Mouse (Mus musculus): ENCODE results near the gene Tmem201. TPM values are rescaled to one million over a fixed set of nuclear protein-coding genes. Genes with fewer than 3 reads are reported as not detected.

The Tmem201 gene
- polyA plus RNA-seq, 1 experiment from 2014 or later = 3.0 TPM

DNA sequence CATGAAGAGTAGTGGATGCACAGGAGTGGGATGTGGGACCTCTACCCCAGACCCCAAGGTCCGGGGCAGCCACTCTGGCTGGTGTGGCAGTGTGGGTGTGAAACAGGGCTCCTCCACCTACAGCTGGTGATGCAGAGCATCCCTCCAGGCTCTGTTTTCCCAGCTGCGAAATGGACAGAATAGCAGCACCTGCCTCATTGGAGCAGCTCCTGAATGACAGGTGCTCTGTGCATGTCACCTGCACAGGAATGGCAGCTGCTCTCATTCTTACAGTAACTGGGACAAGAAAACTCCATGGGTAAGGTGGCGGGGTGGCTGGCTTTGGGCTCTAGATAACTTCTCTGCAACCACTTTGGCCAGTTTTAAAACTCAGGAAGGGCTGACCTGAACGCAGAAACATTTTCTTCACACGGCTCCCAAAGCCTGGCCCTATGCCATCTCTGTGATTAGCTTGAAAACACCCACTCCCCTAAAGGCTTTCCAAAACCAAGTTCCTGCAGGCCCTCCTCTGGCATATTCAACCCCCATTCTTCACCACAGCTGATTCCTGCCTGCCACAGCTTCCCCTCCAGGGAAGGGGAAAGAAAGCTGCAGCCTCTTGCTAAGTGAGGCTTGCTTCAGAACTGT, 2.1 kb downstream of the Tmem201 start:
- H3K27ac ChIP-seq = no peak overlapping the region
- no peaks in the 10 kb centered on the region; the same call in 1 of the 2 replicates for H3K79me2 ChIP-seq (ENCODE audit: inconsistent target)
- 71% methylated on average over 5 of the region's 5 CpGs for WGBS (ENCODE audit: missing documents)
- H3K36me3 ChIP-seq (ENCODE audit: inconsistent target) = no peaks in the 10 kb centered on the region
- H3K4me3 ChIP-seq (ENCODE audit: inconsistent target) = no peak overlapping the region

DNA sequence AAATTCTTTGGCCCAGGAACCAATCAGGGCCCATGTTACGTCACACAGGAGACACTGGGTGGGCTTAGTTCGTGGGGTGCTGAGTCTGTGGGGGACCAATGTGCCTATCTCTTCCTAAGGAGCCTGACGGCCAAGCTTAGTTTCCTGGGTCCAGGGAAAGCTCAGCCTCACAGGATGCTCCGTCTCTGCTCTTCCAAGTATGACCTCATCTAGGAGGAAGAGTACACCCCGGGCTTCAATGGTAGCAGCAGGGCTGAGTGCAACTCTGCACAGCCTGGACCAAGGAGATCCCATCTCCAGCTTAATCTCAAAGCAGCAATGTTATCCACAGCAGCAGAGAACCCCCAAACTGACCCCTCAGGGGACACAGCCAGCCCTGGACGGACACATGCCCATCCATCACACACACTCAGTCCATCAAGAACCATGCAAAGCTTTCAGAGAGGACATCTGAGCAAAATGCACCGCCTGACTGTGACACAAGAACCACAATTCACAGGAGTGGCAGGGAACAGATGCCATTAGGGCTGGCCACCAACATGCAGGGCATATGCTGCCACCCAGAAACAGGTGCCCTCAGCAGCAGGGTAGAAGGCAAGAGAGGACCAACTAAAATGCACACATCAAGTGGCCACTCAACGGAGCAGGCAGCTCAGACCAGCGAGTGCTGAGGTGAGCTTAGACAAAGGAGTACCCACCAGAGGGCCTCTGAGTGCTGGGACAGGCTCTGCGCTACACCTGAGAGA, 2.9 kb downstream of the Tmem201 start:
- H3K36me3 ChIP-seq (ENCODE audit: inconsistent target) = no peaks in the 10 kb centered on the region
- H3K79me2 ChIP-seq (ENCODE audit: inconsistent target) = no peaks in the 10 kb centered on the region; the same call in 1 of the 2 replicates
- WGBS (ENCODE audit: missing documents) = 87% methylated on average over 10 of the region's 10 CpGs
- no peak overlapping the region for H3K27ac ChIP-seq
- no peak overlapping the region for H3K4me3 ChIP-seq (ENCODE audit: inconsistent target)

DNA sequence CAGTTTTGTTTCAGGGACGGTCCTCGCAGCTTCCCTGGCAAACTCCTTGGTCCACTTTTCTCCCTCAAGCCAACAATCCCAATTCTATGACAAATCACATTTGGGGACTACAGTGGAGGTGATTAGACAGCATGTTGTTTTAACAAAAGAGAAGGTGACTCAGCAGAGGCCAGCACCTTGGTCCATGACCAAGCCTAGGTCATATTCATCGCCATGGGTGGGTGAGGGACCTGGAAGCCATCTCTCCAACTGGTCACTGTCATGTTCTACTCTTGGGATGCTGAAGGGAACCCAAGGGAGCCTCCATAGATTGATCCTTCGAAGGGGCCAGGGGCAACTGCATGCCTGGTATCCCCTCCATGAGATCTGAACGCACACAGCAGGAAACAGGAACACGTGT, 3.6 kb downstream of the Tmem201 start:
- Histone ChIP-seq H3K4me3 (ENCODE audit: inconsistent target) (no peak overlapping the region), H3K36me3 (ENCODE audit: inconsistent target) (no peaks in the 10 kb centered on the region), H3K79me2 (ENCODE audit: inconsistent target) (no peaks in the 10 kb centered on the region; the same call in 1 of the 2 replicates), H3K27ac (no peak overlapping the region)
- 88% methylated on average over 6 of the region's 6 CpGs for WGBS (ENCODE audit: missing documents)

DNA sequence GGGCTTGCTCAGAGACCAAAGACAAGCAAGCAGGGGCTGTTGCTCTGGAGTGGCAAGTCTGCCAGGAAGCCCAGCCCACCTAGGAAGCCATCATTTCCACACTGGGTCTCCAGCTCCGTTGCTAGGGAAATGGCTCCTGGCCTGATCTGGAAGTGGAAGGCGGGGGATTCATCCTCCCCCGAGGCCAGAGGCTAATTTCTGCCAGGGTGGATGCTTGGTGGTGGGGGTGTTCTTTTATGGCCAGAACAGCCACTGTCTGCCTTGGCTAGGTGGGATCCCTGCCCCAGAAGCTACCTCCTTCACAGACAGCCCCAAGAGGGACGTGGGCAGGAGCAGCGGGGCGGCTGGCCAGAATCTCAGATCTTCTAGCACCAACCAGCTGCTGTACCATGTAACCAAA, 4.1 kb downstream of the Tmem201 start:
- H3K36me3 ChIP-seq (ENCODE audit: inconsistent target) = no peaks in the 10 kb centered on the region
- H3K27ac ChIP-seq = no peak overlapping the region
- 84% methylated on average over 5 of the region's 6 CpGs for WGBS (ENCODE audit: missing documents)

DNA sequence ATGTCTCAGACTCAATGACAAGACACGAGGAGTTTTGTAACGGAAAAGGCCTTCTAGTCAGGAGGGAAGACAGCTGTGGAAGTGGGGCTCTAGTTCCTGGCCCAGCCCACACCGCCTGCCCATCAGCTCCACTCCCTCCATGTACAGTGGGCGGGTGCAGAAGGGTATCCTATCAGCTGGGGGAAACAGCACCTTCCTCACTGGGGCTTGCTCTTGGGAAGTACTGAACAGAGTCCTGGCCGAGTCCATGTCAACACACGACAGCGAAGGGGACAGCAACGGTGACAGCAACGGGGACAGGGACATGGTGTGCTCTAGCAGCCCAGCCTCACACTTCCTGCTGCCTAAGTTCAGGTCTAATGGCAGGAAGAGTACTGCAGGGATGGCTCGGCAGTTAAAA, 5.0 kb downstream of the Tmem201 start:
- WGBS (ENCODE audit: missing documents) = 49% methylated on average over 9 of the region's 10 CpGs
- H3K79me2 ChIP-seq (ENCODE audit: inconsistent target) = no peaks in the 10 kb centered on the region; the same call in 1 of the 2 replicates
- H3K36me3 ChIP-seq (ENCODE audit: inconsistent target) = no peaks in the 10 kb centered on the region
- H3K27ac ChIP-seq = no peak overlapping the region
- no peak overlapping the region for H3K4me3 ChIP-seq (ENCODE audit: inconsistent target)

More for the DNA sequence above, 4.1 kb downstream of the Tmem201 start:
- Histone ChIP-seq H3K79me2 (ENCODE audit: inconsistent target) (no peaks in the 10 kb centered on the region; the same call in 1 of the 2 replicates), H3K4me3 (ENCODE audit: inconsistent target) (no peak overlapping the region)

DNA sequence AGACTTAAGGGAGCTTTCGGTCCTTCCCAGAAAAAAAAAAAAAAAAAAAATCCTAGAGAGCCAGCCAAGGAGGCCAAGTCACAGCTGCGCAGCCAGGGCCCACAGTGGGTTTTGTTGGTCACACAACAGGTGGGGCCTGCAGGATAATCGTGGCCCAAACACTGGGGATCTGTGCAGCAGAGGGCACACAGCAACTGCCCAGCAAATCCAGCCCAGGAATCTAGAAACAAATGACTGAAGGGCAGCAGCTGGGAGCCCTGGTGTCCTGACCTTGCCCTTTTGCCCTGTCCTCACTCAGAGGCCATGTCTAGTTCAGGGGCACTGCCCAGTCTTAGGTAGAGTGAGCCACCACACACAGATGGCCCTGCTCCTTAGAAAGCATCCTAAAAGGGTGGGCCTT, 5.5 kb downstream of the Tmem201 start:
- Histone ChIP-seq H3K27ac (no peak overlapping the region), H3K4me3 (ENCODE audit: inconsistent target) (no peak overlapping the region), H3K36me3 (ENCODE audit: inconsistent target) (no peaks in the 10 kb centered on the region), H3K79me2 (ENCODE audit: inconsistent target) (no peaks in the 10 kb centered on the region; the same call in 1 of the 2 replicates)
- WGBS (ENCODE audit: missing documents) = 79% methylated on average over 3 of the region's 3 CpGs

DNA sequence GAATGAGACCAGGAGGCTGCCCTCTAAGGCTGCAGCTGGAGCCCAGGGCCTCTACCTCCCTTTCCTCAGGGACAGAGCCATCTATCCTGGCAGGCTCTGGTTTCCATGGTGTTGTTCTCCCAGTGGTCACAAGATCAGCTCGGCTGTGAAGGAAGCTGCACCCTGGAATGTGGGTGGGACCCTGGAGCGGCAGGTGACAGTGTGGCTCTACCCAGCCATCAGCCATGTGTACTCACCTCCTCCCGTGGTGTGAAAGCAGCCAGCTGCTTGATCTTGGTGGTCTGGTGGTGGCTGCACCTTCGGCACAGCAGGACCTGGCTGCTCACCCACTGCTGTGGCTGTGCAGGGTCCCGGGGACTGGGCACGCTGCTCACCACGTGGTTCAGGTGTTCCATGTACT, 7.0 kb downstream of the Tmem201 start:
- Histone ChIP-seq H3K36me3 (ENCODE audit: inconsistent target) (no peaks in the 10 kb centered on the region), H3K4me3 (ENCODE audit: inconsistent target) (no peak overlapping the region), H3K79me2 (ENCODE audit: inconsistent target) (no peaks in the 10 kb centered on the region), H3K27ac (no peak overlapping the region)
- 56% methylated on average over 7 of the region's 7 CpGs for WGBS (ENCODE audit: missing documents)

DNA sequence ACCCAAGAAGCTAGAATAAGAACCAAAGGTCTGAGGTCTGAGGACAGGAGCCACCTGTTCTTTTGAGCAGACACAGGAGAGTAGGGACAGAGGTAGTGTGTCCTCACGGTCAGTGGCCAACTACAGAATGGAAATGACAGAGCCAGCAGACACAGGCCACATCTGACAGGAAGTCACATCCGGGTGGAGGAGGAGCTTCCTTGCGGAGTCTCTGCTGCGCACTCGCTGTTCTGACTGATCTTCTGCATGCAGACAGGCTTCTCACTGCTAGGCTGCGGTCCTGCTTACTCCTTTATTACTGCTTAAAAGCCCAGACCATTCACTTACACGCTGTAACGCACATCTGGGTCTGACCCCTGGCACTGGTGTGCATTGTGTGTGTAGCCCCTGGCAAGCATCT, 9.0 kb downstream of the Tmem201 start:
- Histone ChIP-seq H3K4me3 (ENCODE audit: inconsistent target) (no peak overlapping the region), H3K27ac (no peak overlapping the region), H3K36me3 (ENCODE audit: inconsistent target) (no peaks in the 10 kb centered on the region), H3K79me2 (ENCODE audit: inconsistent target) (no peaks in the 10 kb centered on the region)
- WGBS (ENCODE audit: missing documents) = 82% methylated on average over 6 of the region's 8 CpGs

DNA sequence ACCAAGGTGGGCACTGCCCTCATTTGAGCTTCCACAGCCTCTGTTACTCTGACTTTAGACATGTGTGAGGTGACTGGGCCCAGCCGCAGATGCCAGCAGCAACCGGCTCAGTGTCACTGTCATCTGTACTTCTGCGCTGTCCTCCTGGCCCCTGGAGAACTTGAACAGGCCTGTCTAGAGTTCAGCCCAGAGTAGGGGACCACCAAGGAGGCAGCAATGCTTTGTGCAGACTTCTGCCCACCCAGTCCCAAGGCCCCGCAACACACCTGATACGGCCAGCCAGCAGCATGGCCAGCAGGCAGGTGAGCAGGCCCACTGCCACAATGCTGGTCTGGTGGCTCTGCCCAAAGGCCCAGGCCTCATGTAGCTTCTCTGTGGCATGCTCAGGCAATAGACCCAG, 10.2 kb downstream of the Tmem201 start:
- WGBS (ENCODE audit: missing documents) = 94% methylated on average over 5 of the region's 5 CpGs
- H3K36me3 ChIP-seq (ENCODE audit: inconsistent target) = no peaks in the 10 kb centered on the region
- no peak overlapping the region for H3K27ac ChIP-seq
- H3K4me3 ChIP-seq (ENCODE audit: inconsistent target) = no peak overlapping the region
- no peaks in the 10 kb centered on the region for H3K79me2 ChIP-seq (ENCODE audit: inconsistent target)

DNA sequence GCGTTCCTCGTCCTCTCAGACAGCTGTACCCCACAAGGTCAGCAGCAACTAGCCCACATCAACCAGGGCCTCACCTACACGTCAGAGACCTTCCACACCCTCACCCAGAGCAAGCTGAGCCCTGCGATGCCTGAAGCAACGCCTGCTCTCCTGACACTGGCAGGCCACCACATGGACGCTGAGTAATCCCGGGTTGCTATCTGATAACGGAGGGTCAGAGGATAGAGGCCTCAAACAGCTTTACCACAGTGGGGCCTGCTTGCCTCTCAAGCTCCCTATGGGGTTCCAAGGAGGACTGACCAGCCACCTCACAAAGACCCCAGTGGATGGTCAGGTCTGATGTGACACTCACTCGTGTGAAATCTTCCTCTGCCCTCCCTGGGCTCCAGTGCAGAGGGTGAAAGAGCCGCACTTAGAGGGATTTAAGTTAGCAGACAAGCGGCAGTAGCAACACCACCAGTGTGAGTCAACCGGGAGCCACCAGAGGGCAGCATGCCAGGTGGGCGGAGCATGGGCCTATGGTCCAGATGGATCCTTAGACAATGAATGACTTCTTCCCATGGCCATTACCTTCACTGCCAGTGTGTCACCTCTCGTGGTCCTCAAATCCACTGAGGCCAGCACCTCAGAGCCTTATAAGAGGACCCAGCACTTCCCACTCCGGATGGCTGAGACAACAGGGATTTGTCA, 12.0 kb downstream of the Tmem201 start:
- no peaks in the 10 kb centered on the region for H3K36me3 ChIP-seq (ENCODE audit: inconsistent target)
- 80% methylated on average over 15 of the region's 15 CpGs for WGBS (ENCODE audit: missing documents)
- H3K27ac ChIP-seq = no peak overlapping the region
- H3K4me3 ChIP-seq (ENCODE audit: inconsistent target) = no peak overlapping the region
- no peaks in the 10 kb centered on the region for H3K79me2 ChIP-seq (ENCODE audit: inconsistent target)

DNA sequence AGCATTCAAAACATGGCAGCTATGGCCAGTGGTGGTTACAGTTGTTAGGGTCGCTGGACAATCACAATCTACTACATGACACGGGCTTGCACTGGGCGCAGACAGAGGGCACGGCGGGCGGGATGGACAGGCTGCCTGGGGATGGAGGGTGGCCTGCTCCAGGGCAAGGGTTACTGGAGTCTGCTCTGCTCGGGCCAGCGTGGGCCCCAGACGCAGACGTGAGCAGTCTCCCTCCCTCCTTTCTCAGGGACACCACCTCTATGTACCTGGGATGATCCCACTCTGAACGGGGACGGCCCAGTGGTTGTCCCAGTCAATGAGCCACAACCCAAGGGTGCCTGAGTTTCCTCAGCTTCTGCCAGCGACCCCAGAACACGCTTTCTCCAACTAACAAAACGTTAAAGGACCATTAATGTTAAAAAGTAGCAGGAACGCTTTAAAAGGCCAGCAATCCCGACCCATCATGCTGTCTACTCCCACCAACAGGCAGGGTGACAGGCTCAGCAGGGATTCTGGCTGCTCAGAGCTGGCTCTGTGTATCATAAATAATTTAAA, 12.9 kb downstream of the Tmem201 start:
- no peaks in the 10 kb centered on the region for H3K79me2 ChIP-seq (ENCODE audit: inconsistent target)
- H3K27ac ChIP-seq = no peak overlapping the region
- WGBS (ENCODE audit: missing documents) = 93% methylated on average over 17 of the region's 17 CpGs
- H3K36me3 ChIP-seq (ENCODE audit: inconsistent target) = no peaks in the 10 kb centered on the region
- H3K4me3 ChIP-seq (ENCODE audit: inconsistent target) = no peak overlapping the region

DNA sequence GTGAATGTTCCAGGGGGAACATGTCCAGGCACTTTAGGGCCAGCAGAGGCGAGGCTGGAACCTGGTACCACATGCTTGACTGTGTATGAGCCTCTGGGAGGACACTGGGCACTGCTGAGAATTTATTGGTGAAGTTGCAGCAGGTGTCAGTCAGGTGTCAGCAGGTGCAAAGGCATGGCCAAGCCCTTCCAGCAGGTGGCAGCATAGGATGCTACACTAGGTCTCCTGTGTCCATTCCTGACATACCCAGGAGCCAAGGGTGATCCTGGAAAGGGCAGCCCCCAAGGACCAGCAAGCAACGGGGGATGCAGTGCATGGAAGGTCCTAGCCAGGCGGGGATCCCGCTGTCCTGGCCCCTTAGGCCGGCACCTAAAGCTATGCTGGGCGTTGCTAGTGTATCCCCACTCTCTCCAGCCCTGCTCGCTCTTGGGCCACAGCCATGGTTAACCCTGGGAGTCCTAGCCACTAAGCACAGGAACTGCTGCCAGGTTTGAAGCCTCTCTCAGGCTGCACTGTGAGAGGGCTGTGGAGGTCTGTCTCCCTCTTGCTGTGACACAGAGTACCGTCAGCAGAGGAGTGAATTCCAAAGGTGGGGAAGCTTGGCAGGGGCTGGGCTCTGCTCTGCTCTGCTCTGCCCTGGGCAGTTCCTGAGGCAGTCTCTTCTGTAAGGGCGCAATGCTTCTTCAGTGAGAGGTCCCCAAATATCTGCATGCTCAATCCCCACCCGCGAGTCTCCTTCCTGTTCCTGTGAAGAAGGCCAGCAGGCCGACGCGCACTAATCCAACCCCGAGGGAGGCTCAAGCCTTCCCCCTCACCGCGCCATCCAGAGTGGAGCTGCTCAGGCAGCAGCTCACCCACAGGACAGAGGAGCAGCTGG, 13.8 kb downstream of the Tmem201 start:
- WGBS (ENCODE audit: missing documents) = 83% methylated on average over 17 of the region's 17 CpGs
- H3K79me2 ChIP-seq (ENCODE audit: inconsistent target) = no peaks in the 10 kb centered on the region
- no peaks in the 10 kb centered on the region for H3K36me3 ChIP-seq (ENCODE audit: inconsistent target)
- H3K4me3 ChIP-seq (ENCODE audit: inconsistent target) = no peak overlapping the region
- H3K27ac ChIP-seq = no peak overlapping the region

DNA sequence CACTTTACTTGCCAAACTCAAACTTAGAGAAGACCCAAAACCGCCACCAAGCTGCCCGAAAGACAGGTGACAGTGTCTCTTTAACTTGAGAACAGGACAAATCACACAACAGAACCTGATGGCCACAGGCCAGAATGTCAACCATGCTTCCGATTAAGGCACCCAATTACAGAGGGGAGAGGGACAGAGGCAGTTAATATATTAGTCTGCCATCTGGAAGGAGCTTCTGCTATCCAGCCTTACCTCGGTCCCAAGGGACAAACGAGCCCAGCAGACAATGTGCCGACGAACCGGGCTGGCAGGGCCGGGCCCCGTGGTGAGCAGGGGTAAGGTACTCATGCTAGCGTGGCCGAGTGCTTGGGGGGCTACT, 14.8 kb downstream of the Tmem201 start:
- no peak overlapping the region for H3K4me3 ChIP-seq (ENCODE audit: inconsistent target)
- no peaks in the 10 kb centered on the region for H3K36me3 ChIP-seq (ENCODE audit: inconsistent target)
- no peak overlapping the region for H3K27ac ChIP-seq
- 93% methylated on average over 12 of the region's 12 CpGs for WGBS (ENCODE audit: missing documents)
- H3K79me2 ChIP-seq (ENCODE audit: inconsistent target) = no peaks in the 10 kb centered on the region
